Mouse (Mus musculus) left cerebral cortex, adult 9 months (tissue): ENCODE results near the gene Pgd.

Source experiments
- DNase-seq, 2 experiments: peaks; one replicate each; pipeline ENCODE4 v3.0.0; 2022; ENCODE audit warnings: low spot score in 2 of 2

Gene Pgd

DNA sequence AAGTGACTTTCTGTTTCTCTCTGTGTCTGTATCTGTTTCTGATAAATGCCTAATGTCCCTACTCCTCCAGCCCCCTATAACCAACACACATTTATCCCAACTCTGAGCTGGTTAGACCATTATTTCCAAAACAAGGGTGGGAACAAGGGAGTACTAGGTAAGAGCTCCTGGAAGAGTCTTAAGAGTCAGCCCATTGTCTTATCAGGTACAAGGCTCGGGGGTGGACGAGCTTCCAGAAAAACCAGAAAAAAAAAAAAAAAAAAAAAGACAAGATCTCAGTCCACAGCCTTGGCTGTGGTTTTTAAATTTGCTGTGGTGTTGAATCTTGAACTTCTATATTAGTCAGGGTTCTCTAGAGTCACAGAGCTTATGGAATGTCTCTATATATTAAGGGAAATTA is 1.4 kb upstream of the Pgd start:
- DNase-seq = no peak

DNA sequence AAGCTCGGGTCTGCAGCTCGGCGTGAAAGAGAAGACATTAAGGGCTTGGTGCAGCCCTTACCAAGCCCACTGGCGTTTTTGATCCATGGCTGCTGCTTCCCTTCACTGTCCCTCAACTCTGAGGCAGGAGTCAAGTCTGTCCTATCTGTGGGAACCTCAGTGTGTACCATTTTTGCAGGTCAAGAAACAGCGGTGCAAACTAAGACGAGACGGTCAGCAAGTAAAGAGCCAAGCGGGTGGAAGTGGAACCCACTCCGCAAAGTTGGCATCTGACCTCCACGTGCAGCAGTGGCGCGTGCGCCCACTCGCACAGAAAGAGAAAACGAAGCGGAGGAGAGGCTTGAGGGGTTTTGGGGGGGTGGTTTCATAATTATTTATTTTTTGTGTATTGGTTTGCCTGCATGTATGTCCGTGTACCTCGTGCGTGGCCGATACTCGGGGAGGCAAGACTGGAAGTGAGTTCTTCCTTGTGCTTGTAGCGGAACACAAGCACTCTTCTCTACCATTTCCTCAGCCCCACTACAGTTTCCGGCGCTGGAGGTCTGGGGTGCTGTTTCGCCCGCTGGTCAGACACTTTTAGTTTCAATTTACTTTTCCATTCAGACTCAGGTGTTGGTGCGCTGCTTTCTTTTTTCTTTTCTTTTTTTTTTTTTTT is 513 bp upstream of the Pgd start:
- DNase-seq = no peak

DNA sequence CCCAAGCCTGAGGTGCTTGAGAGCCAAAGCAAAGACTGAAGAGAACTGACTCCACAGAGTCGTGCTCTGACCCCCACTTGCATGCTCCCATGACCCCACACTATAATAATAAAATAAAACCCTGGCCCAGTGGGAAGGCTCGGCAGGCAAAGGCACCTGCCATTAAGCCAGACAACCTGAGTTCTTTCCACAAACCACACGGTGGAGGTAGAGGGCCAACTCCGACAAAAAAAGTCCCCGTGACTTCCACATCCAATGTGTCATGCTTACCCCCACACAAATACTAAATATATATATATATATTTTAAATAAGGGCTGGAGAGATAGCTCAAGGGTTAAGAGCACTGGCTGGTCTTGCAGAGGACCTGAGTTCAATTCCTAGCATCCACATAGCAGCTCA is 2.4 kb downstream of the Pgd start:
- DNase-seq = no peak

DNA sequence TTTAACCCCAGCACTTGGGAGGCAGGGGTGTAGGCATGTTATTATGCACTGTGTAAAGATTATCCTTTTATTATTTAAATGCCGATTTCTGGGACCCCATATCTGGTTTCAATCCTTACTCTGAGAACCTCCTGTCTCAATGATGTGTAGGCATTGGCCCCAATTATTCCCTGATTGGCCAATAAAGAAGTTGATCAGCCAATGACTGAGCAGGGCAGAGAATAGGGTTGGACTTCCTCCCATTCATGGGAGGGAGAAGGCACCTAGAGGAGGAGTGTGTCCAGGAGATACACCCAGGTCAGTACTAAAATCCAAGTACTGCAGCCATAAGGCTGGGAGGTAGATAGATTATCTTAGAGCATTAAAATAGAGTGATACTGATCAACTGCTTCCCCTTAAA is 3.4 kb downstream of the Pgd start:
- DNase-seq = no peak

DNA sequence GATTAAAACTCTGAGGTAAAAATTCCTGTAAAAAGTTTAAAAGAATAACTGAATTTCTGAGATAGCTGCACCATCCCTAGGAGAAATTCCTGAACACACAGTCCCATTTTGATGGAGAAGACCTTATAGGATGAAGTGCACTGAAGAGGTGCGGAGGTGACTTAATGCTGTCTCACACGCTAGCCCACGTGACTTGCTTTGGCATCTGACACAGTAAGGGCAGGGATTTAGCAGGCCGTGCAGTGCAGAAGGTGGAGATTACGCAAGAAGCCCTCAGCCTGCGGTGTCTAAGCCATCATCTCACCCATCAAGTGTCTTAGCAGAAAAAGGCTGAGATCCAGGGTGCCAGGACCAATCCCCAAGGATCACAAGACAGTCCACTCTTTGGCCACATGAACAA is 5.4 kb downstream of the Pgd start:
- DNase-seq = no peak

DNA sequence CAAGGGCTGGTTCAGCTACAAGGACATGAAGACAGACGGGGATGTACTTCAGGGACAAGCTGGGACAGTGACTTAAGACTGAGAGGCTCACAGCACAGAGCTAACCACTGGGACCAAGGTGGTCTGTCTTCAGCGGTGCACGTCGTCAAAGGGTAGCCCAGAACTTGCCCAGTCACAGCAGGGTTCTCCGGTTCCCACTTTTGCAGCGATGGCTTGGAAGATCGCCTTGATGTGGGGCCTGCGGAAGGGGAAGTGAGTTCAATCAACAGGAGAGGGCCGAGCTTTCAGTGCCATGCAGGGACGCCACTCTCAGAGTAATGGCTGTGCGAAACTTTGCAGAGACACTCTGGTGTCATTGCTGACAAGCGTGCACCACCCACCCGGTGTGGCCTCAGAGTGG is 6.7 kb downstream of the Pgd start:
- DNase-seq = no peak

DNA sequence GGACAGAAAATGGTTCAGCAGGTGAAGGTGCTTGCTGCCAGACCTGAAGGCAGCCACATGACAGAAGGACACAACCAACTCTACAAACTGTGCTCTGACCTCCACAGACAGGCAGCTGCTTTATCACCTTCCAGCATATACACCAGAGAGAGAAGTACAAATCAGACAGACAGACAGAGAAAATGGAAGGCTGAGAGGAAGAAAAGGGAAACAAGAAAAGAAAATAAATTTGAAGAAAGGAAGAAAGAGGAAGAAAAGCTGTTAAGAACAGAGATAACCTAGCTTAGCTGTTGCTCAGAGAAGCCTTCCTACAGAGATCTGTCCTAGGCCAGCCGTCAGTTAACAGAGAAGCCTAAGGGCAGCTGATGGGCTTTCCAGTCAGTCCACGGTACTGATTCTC is 7.4 kb downstream of the Pgd start:
- DNase-seq = no peak

DNA sequence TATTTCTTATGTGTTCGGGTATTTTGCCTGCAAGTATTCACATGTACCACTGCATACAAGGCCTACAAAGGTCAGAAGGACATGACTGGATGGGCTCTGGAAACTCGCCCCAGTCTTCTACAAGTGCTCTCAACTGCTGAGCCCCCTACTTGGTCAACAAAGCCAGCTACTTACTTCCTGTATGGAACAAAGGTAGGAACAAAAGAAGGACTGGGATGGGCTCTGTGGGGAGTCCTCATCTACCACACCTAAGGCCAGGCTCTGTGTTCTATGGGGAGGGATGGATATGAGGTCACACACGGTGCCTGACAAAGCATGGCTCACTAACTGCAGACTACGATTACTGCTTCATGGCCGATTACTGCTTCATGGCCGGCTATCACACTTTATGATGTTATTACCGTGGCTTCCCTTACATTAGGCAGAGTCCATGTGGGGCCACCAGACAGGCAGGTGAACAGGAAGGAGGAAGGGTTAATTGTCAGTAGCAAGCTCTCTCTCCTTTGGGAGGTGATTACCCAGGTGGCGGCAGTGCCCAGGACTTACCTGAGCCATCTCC is 9.1 kb downstream of the Pgd start:
- no peak for DNase-seq

DNA sequence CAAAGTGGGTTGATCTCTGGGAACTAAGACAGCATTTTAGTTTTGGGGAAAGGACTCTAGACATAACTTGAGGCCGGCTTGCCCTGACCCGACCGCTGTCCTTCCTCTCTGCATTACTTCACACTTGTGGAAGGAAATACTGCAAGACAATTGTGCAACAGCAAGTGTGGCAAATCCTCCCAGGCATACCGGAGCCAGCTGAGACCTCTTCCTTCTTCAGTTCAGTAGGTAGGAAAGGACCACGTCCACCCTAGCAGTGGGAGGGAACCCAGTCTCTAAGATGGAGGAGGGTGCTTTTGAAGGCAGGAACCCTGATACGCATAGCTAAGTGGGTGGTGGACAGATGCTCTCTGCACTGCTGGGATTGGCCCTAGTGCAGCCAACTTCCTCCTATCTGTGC is 10.9 kb downstream of the Pgd start:
- DNase-seq = no peak

DNA sequence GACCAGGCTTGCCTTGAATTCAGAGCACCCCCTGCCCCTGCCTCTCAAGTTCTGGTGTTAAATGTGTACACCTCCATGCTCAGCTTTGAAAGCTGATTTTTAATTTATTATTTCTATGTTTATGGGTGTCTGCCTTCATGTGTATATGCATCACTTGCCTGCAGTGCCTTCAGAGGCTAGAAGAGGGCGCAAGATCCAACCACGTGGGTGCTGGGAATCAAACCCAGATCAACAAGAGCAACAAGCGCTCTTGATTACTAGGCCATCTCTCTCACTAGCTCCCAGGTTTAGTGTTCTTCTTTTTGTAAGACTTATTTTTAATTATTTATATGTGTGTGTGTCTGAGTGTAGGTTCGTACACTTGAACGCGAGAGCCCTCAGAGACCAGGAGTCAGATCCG is 11.7 kb downstream of the Pgd start:
- no peak for DNase-seq

DNA sequence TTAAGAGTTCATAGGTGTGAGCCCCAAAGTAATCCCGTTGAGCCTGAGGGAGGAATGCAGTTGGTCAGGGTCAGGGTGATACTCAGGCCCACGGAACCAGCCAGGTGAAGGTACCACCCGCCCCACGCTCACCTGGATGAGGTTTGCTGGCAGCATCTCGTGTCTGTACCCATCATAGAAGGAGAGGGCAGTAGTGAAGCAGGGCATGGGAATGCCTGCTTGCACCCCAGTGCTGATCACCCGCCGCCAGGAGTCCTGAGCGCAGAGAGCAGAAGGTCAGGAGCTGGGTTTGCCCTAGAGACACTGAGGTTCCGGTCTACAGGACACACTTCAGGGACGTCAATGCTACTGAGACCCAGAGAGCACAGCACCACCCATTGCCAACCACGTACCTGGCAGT is 15.8 kb downstream of the Pgd start:
- DNase-seq = no peak

DNA sequence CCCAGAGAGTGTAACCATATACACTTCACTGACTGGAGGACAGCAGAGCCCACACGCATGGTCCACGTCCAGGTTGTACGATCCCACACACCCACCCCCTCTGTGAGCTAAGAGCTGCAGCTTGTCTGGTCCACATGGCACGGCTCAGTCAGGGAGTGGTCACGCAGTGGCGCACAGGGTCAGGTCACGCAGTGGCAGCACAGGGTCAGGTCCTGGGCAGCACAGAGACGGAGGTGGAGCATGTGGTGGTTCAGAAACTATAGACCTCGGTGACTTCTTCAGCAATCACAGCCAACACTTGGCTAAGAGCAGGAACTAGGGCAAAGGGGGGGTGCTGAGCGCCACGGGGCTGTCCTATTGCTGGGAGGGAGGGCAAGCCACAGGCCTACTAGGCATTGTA is 16.3 kb downstream of the Pgd start:
- DNase-seq = no peak

DNA sequence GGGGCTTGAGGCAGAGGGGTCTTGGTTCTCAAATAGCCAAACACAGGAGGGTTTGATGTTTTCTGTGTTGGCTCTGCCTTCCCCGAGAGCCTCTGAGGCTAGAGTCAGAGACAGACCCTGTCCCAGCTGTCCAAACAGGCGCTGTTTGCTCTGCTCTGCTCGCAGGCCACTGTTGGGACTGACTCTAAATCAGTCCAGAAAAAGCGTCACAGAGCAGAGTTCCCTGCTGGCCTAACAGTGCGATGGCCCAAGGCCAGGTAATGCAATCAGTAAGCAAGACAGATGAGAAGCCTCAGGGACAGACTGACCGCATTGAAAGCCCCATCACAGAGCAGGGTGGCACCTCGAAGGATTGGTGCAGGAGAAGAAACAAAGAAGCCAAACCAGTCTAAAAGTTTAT is 17.0 kb downstream of the Pgd start:
- DNase-seq = no peak

DNA sequence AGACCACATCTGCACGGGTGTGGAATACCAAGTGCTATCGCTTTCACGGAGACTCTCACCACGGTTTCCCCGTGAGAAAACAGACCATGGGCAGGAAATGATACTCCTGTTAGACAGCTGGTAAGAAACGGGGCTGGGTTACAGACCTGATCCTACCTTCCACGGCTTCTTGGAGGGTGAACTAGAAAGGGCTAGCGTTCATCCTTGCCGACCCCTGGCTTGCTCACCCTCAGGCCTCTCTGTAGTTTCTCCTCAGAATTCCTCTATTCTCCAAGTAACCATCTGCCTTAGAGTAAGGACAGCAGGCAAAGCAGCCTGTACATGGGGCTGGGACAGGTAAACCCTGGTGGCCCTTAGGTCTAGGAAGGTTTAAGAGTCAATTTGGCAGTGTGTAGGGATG is 17.4 kb downstream of the Pgd start:
- no peak for DNase-seq

DNA sequence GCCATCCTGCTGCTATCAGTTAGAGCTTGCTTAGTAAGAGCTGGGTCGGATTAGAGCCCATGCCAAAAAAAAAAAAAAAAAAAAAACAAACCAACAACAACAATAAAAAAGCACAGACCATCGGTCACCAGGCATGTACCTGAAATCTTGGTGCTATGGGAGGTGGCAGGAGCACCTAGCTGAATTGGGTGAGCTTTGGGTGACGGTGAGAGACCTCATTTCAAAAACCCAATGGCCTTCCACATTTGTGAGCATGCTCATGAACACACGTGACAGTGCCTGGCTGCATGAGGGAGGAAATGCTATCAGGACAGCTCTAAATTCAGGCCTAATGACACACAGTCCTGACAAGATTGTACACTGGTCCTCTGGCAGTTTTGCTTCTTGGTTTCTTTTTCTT is 18.5 kb downstream of the Pgd start:
- no peak for DNase-seq

DNA sequence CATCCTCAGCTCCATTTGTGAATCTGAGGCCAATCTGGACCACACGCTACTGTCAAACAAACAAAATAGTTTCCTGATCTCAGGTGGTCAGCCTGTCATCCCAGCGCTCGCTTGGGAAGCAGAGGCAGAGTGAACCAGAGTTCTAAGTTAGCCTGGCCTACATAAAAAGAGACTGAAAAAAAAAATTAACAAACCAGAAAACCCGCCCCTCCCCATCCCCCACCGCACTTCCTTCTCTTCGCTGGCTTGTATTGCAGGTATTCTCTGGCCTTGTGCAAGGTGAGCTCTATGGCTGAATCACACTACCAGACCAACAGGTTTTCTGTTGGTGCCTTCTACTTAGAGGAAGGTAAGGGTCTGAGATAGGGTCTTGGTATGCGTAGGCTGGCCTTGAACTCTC is 19.0 kb downstream of the Pgd start:
- DNase-seq = no peak

DNA sequence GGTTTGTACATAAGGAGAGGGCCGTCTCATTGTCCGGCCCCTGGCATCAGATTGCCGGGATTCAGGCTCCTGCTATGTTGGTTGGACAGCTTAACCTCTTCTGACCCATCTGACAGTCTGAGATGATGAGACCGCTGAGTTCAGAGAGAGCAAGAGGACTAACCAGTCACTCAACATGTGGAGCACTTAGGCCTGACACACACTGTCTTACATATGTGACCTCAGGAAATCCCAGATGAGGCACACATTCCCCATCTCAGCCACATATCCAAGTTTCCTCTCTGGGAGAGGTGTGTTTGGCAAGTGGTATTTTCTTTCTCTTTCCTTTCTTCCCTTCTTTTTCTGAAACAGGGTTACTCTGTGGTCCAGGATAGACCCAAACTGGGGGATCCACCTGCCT is 21.4 kb downstream of the Pgd start:
- DNase-seq = no peak

DNA sequence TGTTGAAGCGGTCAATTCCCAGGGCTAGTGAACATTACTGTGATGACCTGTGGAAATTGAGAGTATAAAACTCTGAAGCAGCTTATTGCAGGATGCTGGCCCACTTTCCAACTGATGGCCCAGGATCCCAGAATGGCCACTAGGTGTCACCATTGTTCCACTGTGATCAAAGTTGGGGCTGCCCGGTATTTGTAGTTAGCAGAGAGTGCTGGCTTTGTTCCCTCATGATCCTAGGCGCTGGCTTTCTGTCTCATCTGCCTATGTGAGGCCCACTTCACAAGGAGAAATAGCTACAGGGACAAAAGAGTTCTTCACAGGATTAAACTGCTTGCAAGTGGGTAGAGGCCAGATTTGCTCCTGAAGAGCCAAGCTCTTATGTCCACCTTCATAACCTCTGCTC is 22.1 kb downstream of the Pgd start:
- peak in 1 of 2 experiments; percentile 89 for DNase-seq

DNA sequence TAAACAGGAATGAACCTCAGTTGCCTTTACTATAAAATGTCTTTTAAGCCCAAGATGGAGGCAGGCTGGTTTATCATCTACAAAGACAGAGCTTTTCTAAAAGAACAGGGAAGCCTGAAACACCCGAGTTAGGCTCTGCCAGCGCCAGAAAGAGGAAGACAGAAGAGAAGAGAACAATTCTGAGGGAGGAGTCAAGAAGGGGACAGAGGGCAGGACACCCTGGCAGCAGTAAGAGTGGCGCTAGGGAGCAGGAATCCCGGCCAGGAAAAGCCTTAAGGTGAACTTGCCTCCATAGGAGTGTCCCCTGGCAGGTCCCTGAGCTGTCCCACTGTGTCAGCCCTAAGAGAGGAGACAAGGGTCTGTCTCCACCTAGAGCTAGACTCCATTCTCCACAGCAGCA is 23.0 kb downstream of the Pgd start:
- DNase-seq = no peak

DNA sequence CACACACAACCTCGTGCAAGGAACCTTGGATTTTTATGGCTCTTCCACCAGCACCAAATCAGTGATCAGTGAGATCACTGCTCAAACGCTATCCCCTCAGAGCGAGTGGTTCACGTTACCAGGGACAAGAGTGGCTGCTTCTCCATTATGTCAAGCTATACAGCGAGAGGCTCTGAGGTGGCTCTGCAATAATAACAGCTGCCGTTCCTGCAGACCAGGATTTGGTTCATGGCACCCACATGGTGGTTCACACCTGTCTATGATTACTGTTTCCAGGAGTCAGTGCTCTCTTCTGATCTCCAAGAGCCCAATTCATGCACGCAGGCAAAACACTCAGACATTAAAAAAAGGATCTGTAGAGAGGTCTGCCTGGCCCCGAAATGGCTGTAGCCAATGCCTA is 28.1 kb downstream of the Pgd start:
- DNase-seq = no peak

DNA sequence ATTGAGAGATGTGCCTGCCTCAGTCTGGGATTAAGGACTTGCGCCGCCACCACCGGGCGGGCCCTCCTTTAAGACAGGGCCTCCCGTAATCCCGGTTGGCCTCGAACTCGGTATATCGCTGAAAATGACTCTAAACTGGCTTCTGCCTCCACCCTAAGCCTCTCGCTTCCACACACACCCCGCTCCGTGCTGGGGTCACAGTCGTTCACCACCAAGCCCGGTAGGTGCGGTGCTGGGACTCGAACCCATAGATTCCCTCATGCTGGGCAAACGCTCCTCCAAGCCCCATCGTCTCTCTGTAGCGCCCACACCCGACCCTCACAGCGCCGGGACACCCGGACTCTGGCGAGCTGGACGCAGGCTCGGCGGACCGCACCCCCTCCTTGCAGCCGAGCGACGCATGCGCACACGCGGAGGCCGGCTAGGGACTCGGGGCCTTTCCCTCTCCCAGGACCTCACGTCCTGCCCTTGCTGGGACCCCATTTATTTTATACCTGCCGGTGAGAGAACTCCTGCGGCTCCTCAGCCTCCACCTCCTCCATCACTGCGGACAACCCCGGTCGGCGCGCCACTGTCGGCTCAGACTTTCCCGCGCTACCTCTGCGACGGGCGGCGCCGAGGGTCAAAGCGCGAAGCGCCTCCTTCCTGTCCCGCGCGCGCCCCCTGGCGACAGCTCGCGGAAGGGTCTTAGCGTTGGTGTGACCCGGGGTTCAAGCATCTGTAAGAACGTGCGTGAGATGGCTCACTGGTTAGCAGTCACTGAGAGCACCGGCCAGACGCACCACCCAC is 29.4 kb downstream of the Pgd start, which contains the start of gene Cenps:
Gene Cenps, minus strand, starts transcription at position 648 of the 789 bp plus-strand sequence.
- DNase-seq = peak; percentile 78 to 88

DNA sequence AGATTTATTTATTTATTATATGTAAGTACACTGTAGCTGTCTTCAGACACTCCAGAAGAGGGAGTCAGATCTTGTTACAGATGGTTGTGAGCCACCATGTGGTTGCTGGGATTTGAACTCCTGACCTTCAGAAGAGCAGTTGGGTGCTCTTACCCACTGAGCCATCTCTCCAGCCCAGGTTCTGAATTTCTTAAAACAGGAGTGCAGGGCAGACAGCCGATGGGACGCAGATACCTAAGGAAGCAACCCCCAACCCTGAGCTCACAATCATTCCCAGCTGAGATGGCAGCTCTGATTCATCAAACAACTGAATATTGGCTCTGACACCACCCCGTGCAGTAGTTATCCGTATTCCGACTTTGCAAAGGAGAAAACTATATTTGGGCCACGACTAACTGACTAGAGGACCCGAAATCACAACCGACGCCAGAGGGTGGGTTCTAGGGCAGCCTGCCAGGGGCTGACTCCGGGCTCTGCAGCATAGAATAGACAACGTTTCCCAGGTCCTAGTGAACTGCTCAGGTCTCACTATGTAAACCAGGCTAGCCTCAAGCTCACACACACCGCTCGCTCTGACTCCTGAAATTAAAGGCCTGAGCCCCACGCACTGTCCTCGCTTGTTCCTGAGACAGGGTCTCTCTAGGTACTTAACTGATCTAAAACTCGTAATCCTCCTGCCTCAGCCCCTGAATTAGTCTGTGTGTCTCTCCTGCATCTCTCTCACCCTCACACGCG is 30.3 kb downstream of the Pgd start:
- no peak for DNase-seq

DNA sequence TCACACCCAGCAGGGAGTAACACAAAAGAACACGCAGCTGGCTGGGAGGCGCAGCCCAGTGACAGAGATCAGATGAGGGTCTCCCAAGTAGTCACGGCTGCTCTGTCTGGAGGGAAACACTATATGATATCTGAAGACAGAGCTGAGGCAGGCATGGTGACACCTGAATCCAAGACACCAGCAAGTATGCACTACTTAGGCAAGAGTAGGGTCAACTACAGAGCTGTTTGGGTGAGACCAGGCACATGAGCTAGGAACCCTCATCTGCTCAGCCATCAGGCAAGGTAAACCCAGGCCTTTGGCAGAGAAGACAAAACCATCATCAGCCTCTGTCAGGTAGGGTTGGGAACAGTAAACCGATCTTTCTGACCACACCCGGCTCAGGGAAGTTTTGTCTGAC is 33.2 kb downstream of the Pgd start:
- DNase-seq = no peak
